Mouse (Mus musculus) MEL (cell line): Measurements from ENCODE around the gene Smarcd2. TPM values are rescaled to one million over a fixed set of nuclear protein-coding genes. Genes with fewer than 3 reads are reported as not detected.
A peak's percentile ranks its signal among the peaks of the same experiment; 100 is the strongest.
"Not testable (repeated sequence)": the region's sequence is repeated elsewhere in the genome, so short reads cannot be mapped to it uniquely, and the experiment has no call there.

ENCODE experiments used
- DNase-seq: peaks from one replicate; pipeline ENCODE4 v3.0.0; 2011; ENCODE audit warnings: low read depth, low spot score
- H3K27ac ChIP-seq: 2 replicates; pipeline ENCODE4 v1.5.1; 2012; ENCODE audit warnings: low read depth, mild to moderate bottlenecking, control low read depth, low read length, moderate library complexity; ENCODE audit not compliant: control insufficient read depth
- H3K27me3 ChIP-seq, 2 experiments: fragments of 150-350 bp in 1 of 2; sonication (generic) in 1 of 2; 2 replicates each; pipeline ENCODE4 v1.6.1; 2012; ENCODE audit warnings: low read length in 2 of 2, mild to moderate bottlenecking in 2 of 2, improper control_type of control experiment in 1 of 2, moderate library complexity in 1 of 2; ENCODE audit not compliant: insufficient read depth in 2 of 2, control insufficient read depth in 1 of 2
- H3K36me3 ChIP-seq, 2 experiments: 2 replicates each; pipeline ENCODE4 v1.6.1; 2012 to 2014; ENCODE audit warnings: low read length in 2 of 2, improper control_type of control experiment in 1 of 2, inconsistent platforms in 1 of 2, mild to moderate bottlenecking in 1 of 2; ENCODE audit not compliant: insufficient read depth in 2 of 2, control insufficient read depth in 1 of 2
- H3K4me1 ChIP-seq, 2 experiments: fragments of 150-350 bp in 1 of 2; sonication (generic) in 1 of 2; 2 replicates each; pipeline ENCODE4 v1.6.1; 2012; ENCODE audit warnings: low read length in 2 of 2, improper control_type of control experiment in 1 of 2, mild to moderate bottlenecking in 1 of 2; ENCODE audit not compliant: insufficient read depth in 2 of 2, control insufficient read depth in 1 of 2
- H3K4me3 ChIP-seq, 2 experiments: fragments of 150-350 bp in 1 of 2; sonication (generic) in 1 of 2; 2 replicates each; pipeline ENCODE4 v1.5.1; 2012; ENCODE audit warnings: low read depth in 2 of 2, low read length in 2 of 2, mild to moderate bottlenecking in 2 of 2, moderate library complexity in 2 of 2, control low read depth in 1 of 2, improper control_type of control experiment in 1 of 2; ENCODE audit not compliant: control insufficient read depth in 1 of 2, insufficient read depth in 1 of 2
- H3K79me2 ChIP-seq: 2 replicates; pipeline ENCODE4 v1.6.1; 2012; ENCODE audit warnings: mild to moderate bottlenecking, low read length, moderate library complexity; ENCODE audit not compliant: control insufficient read depth, poor library complexity, insufficient read depth
- H3K9ac ChIP-seq: 2 replicates; pipeline ENCODE4 v1.6.1; 2012; ENCODE audit warnings: low read depth, mild to moderate bottlenecking, control low read depth, low read length, moderate library complexity; ENCODE audit not compliant: control insufficient read depth, poor library complexity, severe bottlenecking
- H3K9me3 ChIP-seq: fragments of 150-350 bp; sonication (generic); replicated peaks from 2 replicates; pipeline ENCODE4 v1.6.1; 2012; ENCODE audit warnings: mild to moderate bottlenecking, low read length, improper control_type of control experiment, moderate library complexity; ENCODE audit not compliant: insufficient read depth
- BHLHE40 ChIP-seq: IDR thresholded peaks from 2 replicates; pipeline ENCODE4 v1.6.1; 2012; ENCODE audit warnings: low read depth, mild to moderate bottlenecking, inconsistent platforms, low read length, improper control_type of control experiment, borderline replicate concordance
- CHD1 ChIP-seq: IDR thresholded peaks from 2 replicates; pipeline ENCODE4 v1.6.1; 2012; ENCODE audit warnings: low read depth, mild to moderate bottlenecking, inconsistent platforms, low read length, improper control_type of control experiment
- CTCF ChIP-seq, 3 experiments: IDR thresholded peaks in 2 of 3; conservative IDR thresholded peaks in 1 of 3; 2 replicates each; pipeline ENCODE4 v1.5.1; 2011 to 2012; ENCODE audit warnings: low read length in 3 of 3, low read depth in 2 of 3, mild to moderate bottlenecking in 2 of 3, improper control_type of control experiment in 1 of 3, inconsistent platforms in 1 of 3, mixed read lengths in 1 of 3, moderate library complexity in 1 of 3; ENCODE audit not compliant: control insufficient read depth in 1 of 3, insufficient read depth in 1 of 3, poor library complexity in 1 of 3, severe bottlenecking in 1 of 3
- E2F4 ChIP-seq: IDR thresholded peaks from 2 replicates; pipeline ENCODE4 v1.6.1; 2011; ENCODE audit warnings: low read depth, low read length, improper control_type of control experiment, borderline replicate concordance
- EP300 ChIP-seq, 2 experiments: IDR thresholded peaks; 2 replicates each; pipeline ENCODE4 v1.6.1; 2011; ENCODE audit warnings: improper control_type of control experiment in 2 of 2, low read length in 2 of 2, low read depth in 1 of 2, mild to moderate bottlenecking in 1 of 2
- GATA1 ChIP-seq: IDR thresholded peaks from 2 replicates; pipeline ENCODE4 v1.6.1; 2011; ENCODE audit warnings: low read depth, low read length, improper control_type of control experiment
- HCFC1 ChIP-seq: IDR thresholded peaks from 2 replicates; pipeline ENCODE4 v1.6.1; 2012; ENCODE audit warnings: low read depth, mild to moderate bottlenecking, inconsistent platforms, low read length, improper control_type of control experiment, moderate library complexity
- KAT2A ChIP-seq: conservative IDR thresholded peaks from 2 replicates; pipeline ENCODE4 v1.6.1; 2012; ENCODE audit warnings: low read depth, low read length, improper control_type of control experiment, inconsistent platforms
- MAX ChIP-seq: IDR thresholded peaks from 2 replicates; pipeline ENCODE4 v1.6.1; 2011; ENCODE audit warnings: low read length, improper control_type of control experiment
- MAZ ChIP-seq: IDR thresholded peaks from 2 replicates; pipeline ENCODE4 v1.6.1; 2012; ENCODE audit warnings: low read depth, mild to moderate bottlenecking, inconsistent platforms, low read length, improper control_type of control experiment
- MEF2A ChIP-seq: IDR thresholded peaks from 2 replicates; pipeline ENCODE4 v1.6.1; 2014; ENCODE audit warnings: low read depth, mild to moderate bottlenecking, inconsistent platforms, low read length, improper control_type of control experiment; ENCODE audit not compliant: poor library complexity, insufficient replicate concordance, severe bottlenecking; ENCODE audit errors: extremely low read depth
- MYC ChIP-seq: IDR thresholded peaks from 2 replicates; pipeline ENCODE4 v1.6.1; 2011; ENCODE audit warnings: low read depth, mild to moderate bottlenecking, low read length, improper control_type of control experiment, moderate library complexity
- NELFE ChIP-seq: IDR thresholded peaks from 2 replicates; pipeline ENCODE4 v1.6.1; 2011; ENCODE audit warnings: low read depth, low read length, improper control_type of control experiment
- POLR2AphosphoS5 ChIP-seq: IDR thresholded peaks from 2 replicates; pipeline ENCODE4 v1.6.1; 2012; ENCODE audit warnings: low read depth, borderline replicate concordance, mild to moderate bottlenecking, inconsistent platforms, low read length, moderate library complexity, mixed read lengths
- RAD21 ChIP-seq: IDR thresholded peaks from 2 replicates; pipeline ENCODE4 v1.6.1; 2011; ENCODE audit warnings: mild to moderate bottlenecking, low read depth, low read length, improper control_type of control experiment
- SMC3 ChIP-seq: IDR thresholded peaks from 2 replicates; pipeline ENCODE4 v1.6.1; 2011; ENCODE audit warnings: low read depth, low read length, improper control_type of control experiment
- USF1 ChIP-seq: IDR thresholded peaks from 2 replicates; pipeline ENCODE4 v1.6.1; 2014; ENCODE audit warnings: low read depth, mild to moderate bottlenecking, inconsistent platforms, low read length, improper control_type of control experiment, moderate library complexity
- USF2 ChIP-seq, 2 experiments: IDR thresholded peaks; 2 replicates each; pipeline ENCODE4 v1.6.1; 2011 to 2012; ENCODE audit warnings: improper control_type of control experiment in 2 of 2, low read length in 2 of 2, borderline replicate concordance in 1 of 2, inconsistent platforms in 1 of 2, low read depth in 1 of 2, mild to moderate bottlenecking in 1 of 2; ENCODE audit not compliant: insufficient read depth in 1 of 2
- ZC3H11A ChIP-seq: IDR thresholded peaks from 2 replicates; pipeline ENCODE4 v1.6.1; 2012; ENCODE audit warnings: low read depth, mild to moderate bottlenecking, inconsistent platforms, low read length, improper control_type of control experiment
- ZKSCAN1 ChIP-seq: IDR thresholded peaks from 2 replicates; pipeline ENCODE4 v1.6.1; 2012; ENCODE audit warnings: low read depth, mild to moderate bottlenecking, inconsistent platforms, low read length, improper control_type of control experiment, moderate library complexity
- polyA plus RNA-seq, 2 experiments: library from polyadenylated mRNA; stranded (reverse) in 1 of 2; unstranded in 1 of 2; fragments of >175 nt in 1 of 2; fragments of >200 nt in 1 of 2; gene quantifications; 2 replicates each; pipeline versions ENCODE4 v1.2.1 to v1.2.4; 2012; ENCODE audit warnings: low replicate concordance in 2 of 2, low read depth in 1 of 2; ENCODE audit not compliant: insufficient read length in 2 of 2, insufficient read depth in 1 of 2, missing spikeins in 1 of 2
- total RNA-seq: library from RNA; depleted of rRNA; stranded (reverse); fragments of 300-350 nt; gene quantifications from 2 replicates; pipeline ENCODE4 v1.2.3, GENCODE M21; 2012

Smarcd2 gene
- total and polyA plus RNA-seq, 3 experiments: 123 to 131 TPM; not detected in 1

GRCm38 (mm10) chr11:106246834-106247233 is 25.9 kb downstream of the Smarcd2 start (continued):
- TF ChIP-seq E2F4: no peak
- no peak for TF ChIP-seq GATA1
- no peak for TF ChIP-seq HCFC1
- TF ChIP-seq ZKSCAN1: no peak
- peak; percentile 44; the same call in 1 of the 2 replicates for TF ChIP-seq MYC
- no peak for TF ChIP-seq BHLHE40
- TF ChIP-seq POLR2AphosphoS5: no peak
- 0 out of 2 replicates have a peak, but pooled peaks have one; percentile 7 for TF ChIP-seq ZC3H11A

GRCm38 (mm10) chr11:106233978-106234377 is 38.8 kb downstream of the Smarcd2 start:
- H3K9me3 ChIP-seq, H3K9ac ChIP-seq, H3K27me3 ChIP-seq, DNase-seq, H3K27ac ChIP-seq, H3K4me3 ChIP-seq, H3K4me1 ChIP-seq, H3K79me2 ChIP-seq: not testable (repeated sequence)
- H3K36me3 ChIP-seq: peaks cover 0 to 64% of the 10 kb centered on the region in 2 experiments; a peak in 3 of 4 replicates
- TF ChIP-seq CTCF (IDR thresholded peaks at IDR 0.05 in 2 of 3, conservative IDR thresholded peaks at IDR 0.05 in 1 of 3; ENCODE audit: control insufficient read depth in 1 of 3, insufficient read depth in 1 of 3, low read depth in 2 of 3, low read length in 3 of 3, poor library complexity in 1 of 3, severe bottlenecking in 1 of 3): peak; percentile 8 to 15 (median 9); a peak in 1 of 6 replicates

GRCm38 (mm10) chr11:106220603-106221002 is 52.2 kb downstream of the Smarcd2 start:
- no peak for DNase-seq
- H3K4me1 ChIP-seq: peaks cover 0 to 11% of the 10 kb centered on the region in 2 experiments; a peak in 3 of 4 replicates
- H3K9me3 ChIP-seq: no peaks in the 10 kb centered on the region
- no peak overlapping the region for H3K4me3 ChIP-seq
- TF ChIP-seq MAX: no peak
- TF ChIP-seq USF1: peak; percentile 52
- TF ChIP-seq, all 39 proteins: peak for 1
- H3K79me2 ChIP-seq: peaks cover 61% of the 10 kb centered on the region
- peaks cover 20 to 27% of the 10 kb centered on the region in 2 experiments for H3K36me3 ChIP-seq
- no peak overlapping the region for H3K9ac ChIP-seq
- no peak overlapping the region for H3K27ac ChIP-seq
- H3K27me3 ChIP-seq: no peaks in the 10 kb centered on the region

GRCm38 (mm10) chr11:106216730-106217490 is 55.9 kb downstream of the Smarcd2 start, which contains the start of gene Ddx42:
Gene Ddx42 (plus strand): TSS chr11:106216926.
- H3K79me2 ChIP-seq: peaks cover 68% of the 10 kb centered on the region
- H3K27ac ChIP-seq: peak within 1 kb of the TSS; percentile 95
- H3K9me3 ChIP-seq: no peaks in the 10 kb centered on the region
- H3K4me1 ChIP-seq: peaks cover 0 to 19% of the 10 kb centered on the region in 2 experiments; a peak in 3 of 4 replicates
- peak; percentile 99 for DNase-seq
- peak within 1 kb of the TSS; percentile 86 to 92 for H3K4me3 ChIP-seq
- peaks cover 12 to 32% of the 10 kb centered on the region in 2 experiments for H3K36me3 ChIP-seq
- H3K9ac ChIP-seq: peak within 1 kb of the TSS; percentile 91
- no peaks in the 10 kb centered on the region for H3K27me3 ChIP-seq
- TF ChIP-seq CHD1 (peak; percentile 96), ZKSCAN1 (no peak), NELFE (peak; percentile 80), RAD21 (no peak), MAZ (peak; percentile 99), MAX (no peak), MEF2A (no peak), EP300 (IDR thresholded peaks at IDR 0.05; ENCODE audit: low read depth in 1 of 2, low read length in 2 of 2) (peak in 1 of 2 experiments; percentile 27; a peak in 1 of 4 replicates), SMC3 (no peak), ZC3H11A (no peak), BHLHE40 (no peak), E2F4 (peak; percentile 52; the same call in 1 of the 2 replicates), HCFC1 (peak; percentile 83), KAT2A (peak; percentile 75), USF2 (IDR thresholded peaks at IDR 0.05; ENCODE audit: borderline replicate concordance in 1 of 2, insufficient read depth in 1 of 2, low read depth in 1 of 2, low read length in 2 of 2) (no peak)
